Mouse (Mus musculus): Measurements from ENCODE around the gene Nsd2.

Gene Nsd2

DNA sequence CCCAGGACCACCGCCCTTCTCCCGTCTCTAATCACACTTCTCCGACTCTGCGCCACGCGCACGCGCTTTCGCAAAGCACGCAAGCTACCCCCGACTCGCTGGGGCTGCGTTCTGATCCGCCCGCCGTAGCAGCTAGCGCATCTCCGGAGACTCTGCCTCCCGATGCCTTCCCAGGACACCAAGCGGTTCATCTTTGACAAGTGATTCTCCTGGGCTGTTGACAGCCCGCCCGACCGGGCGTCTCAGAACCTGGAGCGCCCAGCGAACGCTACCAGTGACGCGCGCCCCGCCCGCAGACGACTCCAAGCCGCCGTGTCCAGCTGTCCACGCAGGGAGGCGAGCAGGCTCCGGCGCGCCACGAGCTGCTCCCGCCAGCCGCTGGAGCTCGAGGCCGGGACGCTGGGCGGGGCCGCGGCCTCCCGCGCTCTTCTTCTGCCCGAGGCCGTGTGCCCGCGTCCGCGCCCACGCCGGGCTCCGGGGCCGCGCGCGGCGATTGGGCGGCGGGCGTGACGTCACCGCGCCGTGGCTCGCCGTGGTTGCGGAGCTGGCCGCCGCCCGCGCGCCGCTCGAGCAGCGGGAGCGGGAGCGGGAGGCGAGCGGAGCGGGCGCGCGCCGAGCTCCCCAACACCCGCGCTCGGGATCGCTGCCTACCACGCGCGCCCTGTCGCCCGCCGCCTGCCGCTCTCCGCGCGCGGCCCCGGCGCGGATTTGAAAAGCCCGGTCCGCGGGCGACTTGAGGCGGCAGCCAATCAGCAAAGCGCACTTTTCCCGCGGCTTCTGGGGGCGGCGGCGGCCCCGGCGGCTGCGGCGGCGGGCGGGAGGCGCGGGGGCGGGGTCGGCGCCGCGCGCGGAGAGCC is at the start of gene Nsd2:
Gene Nsd2 (plus strand): TSS at position 850 of the 857 bp plus-strand sequence.
- DNase-seq = peak; percentile 97

DNA sequence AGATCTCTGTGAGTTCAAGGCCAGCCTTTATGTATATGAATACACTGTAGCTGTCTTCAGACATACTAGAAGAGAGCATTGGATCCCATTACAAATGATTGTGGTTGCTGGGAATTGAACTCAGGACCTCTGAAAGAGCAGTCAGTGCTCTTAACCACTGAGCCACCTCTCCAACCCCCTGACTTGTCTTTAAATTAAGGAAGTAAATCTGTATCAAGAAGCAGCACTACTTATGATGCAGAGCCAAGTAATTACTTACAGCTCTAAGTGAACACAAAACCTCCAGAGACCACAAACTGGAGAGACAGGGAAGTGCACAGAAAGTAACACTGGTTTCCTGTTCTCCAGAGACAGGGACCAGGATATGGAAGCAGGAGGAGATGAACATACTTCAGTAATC is 43.3 kb upstream of the Nsd2 start:
- DNase-seq = no peak

DNA sequence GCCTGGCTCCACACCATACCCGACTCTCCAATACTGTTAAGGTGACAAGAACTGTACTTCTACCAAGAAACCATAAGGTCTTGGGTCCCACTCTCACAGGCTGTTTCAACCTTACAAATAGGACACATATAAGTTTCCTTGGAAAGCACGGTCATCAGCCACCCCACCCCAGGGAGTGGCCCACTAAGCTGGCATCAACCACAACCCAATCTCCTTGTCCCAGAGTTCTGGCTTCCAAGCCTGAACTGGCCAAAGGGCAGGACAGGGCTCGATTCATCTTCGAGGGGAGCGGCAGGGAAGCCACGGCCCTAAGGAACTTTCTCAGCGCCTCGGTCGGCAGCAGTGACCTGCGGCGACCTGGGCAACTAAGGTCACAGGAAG is 38.6 kb upstream of the Nsd2 start:
- no peak for DNase-seq

DNA sequence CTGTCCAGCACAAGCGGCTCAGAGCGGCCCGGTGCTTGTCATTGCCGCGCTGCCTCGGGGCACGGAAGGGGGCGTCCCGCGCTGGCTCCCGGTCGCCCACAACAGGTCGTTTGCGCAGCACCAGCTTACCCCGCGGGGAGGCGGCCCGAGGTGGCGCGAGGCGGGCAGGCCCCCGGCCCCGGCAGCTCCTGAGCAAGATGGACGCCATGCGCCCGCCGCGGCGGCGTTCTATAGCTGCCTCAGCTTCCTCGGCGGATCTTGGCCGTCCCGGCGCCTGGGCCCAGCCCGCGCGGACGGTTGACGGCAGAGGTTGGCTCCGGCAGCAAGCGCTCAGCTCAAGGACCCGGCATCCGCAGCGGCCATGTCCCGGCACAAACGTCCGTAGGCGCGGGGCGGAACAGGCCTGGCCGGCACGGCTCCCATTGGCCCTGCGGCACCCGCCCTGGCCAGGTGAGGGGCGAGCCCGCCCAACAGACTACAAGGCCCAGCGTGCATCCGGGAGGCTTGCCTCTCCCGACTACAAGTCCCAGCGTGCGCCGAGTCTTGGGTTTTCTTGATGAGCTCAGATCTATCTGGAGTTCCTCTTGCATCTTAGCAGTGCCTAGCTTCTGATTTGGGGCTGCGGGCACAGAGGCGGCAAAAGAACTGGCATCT is 38.1 kb upstream of the Nsd2 start, which contains the start of gene Letm1:
Gene Letm1 (minus strand): TSS at position 473 of the 654 bp plus-strand sequence.
- peak; percentile 95 for DNase-seq

DNA sequence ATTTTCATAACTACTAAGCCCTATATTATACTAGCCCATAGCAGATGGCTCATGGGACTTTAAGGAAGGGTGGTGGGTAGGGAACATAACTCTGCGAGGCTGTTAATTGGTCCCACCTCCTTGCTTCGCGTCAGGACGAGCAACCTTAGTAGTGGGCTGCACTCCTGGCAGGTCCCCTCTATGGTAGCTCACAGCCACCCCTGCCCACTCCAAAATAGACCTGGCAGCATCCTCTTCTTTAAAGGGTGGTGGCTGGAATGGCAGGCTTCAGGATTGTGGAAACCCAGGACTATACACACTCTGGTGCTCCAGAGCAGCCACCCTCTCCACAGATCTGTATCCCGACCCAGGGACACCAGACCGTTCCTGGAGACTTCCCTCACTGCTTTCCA is 37.5 kb upstream of the Nsd2 start:
- no peak for DNase-seq

DNA sequence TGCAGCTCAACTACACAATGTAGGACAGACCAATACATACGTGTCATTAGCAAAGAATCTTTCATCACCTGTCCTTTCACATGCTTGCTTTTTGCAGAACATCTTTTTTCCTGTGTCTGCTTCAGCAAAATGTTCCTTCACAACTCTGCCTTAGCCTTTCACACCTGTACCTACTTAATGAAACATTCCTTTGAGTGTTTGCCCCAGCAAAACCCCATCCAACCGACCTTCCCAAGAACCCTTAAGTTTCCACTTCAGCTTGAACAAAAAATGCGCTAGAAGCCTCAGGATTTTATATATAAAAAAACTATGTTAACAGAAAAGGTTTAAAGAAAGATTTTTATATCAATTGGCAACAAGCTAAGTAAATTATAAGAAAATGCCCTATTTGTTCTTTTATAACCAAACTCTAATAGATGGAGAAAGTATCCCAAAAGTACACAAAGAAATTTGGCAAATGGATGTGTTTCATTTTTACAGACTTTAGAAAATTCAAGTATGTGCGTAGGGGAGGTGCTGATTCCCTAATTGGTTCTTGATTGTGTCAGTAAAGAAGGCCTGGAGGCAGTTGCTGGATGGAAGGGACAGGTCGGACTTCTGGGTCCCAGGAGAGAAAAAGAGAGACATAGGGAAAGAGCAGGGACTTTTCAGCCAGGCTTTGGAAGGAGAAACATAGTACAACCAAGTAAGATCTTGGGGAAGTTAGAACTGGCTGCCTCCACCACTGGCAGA is 28.4 kb upstream of the Nsd2 start:
- no peak for DNase-seq

DNA sequence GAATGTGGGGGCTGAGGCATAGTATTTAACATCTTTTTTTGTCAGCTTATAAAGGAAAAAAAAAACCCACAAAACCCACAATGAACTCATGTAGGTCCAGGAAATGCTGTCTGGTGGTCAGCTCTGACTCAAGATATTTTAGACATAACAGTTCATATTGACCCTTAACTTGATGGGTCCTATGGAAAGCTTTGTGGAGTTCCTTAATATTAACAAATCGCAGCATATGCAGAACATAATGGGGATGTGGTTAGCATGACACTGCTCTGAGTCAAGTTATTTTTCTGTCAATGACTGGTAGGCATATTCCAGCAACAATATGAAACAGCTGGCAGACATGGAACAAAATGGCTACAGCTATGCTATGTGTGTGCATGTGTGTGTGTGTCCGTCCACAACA is 17.2 kb upstream of the Nsd2 start:
- no peak for DNase-seq

DNA sequence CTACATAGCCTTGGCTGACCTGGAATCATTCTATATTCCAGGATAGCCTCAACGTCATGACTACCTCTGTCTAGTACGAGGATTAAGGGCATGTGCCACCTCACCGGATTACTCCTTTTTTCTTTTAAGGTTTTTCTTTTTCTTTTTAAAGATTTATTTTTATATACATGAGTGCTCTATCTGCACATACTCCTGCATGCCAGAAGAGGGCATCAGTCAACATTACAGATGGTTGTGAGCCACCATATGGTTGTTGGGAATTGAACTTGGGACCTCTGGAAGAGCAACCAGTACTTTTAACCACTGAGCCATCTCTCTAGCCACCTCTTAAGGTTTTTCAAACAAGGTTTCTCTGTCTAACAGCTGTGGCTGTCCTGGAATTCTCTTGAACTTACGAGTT is 9.0 kb upstream of the Nsd2 start:
- no peak for DNase-seq

DNA sequence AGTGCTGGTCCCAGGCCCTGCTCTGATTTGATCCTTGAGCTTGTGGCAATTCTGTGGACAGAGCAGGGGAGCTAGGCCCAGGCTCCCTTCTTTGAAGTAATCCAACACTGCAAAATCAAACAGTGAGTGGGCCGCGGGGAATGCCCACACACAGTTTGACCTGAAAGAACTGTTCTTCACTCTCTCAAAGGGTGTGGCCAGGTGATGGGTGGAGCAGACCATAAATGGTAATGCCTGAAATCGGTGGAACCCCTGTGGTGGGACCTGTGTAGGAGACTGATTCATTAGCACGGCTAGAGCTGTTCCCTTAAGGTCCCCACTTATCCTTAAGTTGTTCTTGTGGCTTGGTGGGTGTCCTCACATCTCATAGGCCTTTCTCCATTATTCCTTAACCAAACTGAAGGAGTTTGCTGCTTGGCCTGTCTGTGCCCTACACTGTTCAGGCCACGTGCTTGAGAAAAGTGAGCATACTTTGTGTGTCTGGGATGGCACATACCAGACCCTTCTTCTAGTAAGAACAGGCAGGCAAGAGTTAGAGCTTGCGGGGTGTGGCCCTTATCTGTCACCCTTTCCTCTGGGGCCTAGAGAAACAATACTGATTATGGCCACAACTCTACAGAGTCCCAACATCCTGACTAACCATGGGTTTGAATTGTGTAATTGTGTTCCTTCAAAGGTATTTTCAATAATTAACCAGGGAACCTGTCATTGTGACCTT is 4.4 kb upstream of the Nsd2 start:
- DNase-seq = no peak

DNA sequence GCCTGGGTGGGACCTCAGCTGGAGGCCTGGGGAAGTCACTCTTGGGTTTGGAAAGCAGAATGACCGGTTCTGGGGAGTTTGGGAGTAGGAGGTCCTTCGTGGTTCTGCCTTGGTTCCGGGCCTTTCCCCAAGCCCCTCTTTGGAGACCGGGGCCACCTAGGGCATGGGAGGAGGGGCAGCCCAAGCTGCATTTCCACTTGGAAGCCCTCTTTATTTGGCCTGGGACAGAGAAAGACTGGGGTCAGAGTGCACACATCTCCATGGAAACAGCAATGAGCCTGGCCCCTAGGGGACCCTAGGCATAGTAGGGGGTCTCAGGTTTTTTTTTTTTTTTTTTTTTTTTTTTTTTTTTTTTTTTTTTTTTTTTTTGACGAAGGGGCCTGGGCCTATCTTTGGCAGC is 2.4 kb upstream of the Nsd2 start:
- DNase-seq = no peak

DNA sequence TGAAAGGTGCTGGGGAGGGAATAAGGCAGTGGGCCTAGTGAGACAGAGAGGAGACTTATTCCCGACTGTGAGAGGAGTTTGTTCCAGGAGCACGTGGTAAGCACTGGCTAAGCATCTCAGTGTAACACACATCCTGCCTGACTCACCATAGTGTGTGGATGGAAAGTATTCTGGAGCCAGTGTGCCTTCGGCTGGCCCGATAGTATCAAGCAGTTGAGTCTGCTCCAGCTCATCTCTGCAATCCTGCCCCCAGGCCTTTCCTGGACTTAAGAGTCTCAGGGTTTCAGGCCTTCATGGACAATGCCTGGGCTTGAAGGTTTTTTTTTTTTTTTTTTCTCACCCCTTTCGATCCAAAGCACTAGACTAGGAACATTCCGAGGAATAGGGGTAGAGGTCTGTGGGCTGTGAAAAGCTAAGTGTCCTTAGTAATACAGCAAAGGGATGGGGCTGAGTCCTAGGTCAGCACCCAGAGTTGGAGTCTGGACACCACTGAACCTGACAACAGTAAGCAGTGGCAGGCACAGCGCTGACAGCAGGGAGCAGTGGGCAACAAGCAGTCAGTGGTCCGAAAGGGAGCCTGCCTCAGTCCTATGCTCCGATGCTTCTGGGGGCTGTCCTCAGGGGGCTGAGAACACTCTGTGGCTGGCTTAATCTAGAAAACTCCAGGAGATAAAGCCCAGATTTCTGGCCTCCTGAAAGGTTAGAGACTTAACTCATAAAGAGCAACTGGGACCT is 1.2 kb upstream of the Nsd2 start:
- peak; percentile 31 for DNase-seq

DNA sequence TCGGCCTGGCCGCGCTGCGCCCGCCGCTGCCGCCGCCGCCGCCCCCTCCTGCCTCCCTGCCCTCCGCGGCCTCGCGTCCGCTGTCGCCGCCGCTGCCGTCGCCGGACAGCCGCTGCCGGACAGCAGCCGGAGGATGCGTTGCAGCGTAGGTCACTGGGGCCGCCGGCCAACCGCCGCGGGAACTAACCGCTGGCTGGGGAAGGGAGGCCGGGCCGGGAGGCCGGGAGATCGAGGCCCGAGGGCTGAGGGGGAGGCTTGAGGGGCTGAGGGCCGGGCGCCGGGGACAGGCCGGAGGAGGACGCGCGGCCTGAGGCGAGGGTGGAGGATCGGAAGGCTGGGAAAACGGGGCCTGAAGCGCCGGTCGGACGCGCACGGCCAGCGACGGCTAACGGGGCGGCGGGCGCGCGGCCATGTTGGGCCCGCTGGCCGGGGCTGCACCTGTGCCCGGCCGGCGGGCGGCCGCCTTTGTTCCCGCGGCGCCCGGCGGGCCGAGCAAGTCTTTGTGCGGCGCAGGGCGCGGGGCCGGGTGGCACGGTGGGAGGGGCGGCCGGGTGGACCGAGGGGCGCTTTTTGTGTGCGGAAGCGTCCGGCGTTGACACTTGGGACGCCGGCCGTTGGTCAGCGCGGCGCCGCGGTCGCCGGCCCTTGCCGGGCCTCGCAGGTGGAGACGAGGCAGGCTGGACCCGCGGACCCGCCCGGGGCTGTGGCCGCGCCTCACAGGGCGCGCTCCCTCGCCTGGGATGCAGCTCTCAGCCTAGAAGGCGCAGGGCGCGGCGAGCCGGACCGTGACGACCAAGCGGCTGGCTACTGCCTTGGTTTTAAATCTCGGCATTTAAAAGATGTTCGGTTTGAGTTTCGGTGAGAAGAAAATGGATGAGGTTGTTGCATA is 452 bp downstream of the Nsd2 start:
- peak; percentile 70 for DNase-seq

DNA sequence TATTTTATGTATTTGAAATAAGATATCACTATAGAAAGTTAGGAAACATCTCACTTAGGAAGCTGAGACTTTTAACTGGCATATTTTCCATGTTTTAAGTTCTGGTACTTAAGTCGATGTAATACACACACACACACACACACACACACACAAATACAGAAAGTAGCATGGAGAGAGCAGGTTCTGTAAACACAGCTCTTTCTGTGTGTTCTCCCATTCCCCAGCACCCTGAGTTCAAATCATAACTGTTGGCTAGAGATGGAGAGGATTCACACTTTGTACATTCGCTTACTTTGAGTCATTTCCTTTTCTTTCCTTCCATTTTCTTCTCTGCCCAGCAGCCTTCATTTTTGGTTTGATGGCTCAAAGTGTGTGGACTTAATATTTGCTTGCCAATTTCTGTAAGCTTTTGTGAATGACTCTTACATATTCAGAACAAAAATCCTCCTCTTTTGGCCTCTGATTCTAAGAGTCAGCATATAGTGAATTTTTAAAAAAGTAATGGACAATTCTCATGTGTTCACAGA is 1.4 kb downstream of the Nsd2 start:
- DNase-seq = no peak

DNA sequence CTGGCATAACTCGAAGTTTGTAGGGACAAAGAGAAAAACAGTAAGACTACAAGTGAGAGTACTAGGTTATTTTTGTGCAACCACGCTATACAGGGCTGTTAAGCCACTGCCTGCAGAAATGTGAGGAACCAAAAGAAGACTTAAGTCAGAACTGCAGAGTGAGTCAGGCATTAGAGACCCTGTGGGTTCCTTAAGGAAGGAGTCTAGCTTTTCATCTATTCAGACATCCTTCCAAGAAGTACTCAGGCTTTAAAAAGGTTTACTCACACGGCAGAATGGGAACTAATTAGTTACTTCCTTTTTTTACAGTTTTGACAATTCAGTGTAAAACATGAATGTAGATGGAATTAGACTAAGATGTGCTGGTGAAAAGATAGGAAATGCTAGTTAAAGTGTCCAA is 1.9 kb downstream of the Nsd2 start:
- DNase-seq = no peak

DNA sequence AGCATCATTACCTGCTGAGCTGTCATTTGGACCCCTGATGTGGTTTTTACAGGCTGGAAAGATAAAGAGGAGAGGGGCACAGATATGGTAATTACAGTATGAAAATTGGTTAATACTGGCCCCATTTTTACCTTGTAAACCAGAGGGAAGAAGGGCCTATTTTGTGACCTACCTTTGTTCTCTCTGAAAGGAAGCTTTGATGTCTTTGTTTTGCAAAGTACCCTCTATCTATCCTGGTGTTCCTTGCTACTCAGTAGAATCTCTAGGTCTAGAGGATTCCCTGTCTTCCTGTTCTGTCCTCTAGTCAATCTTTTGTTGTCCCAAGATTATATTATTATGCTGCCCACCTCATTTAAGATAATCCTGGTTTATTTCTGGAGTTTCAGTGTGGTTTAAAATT is 5.5 kb downstream of the Nsd2 start:
- DNase-seq = no peak

DNA sequence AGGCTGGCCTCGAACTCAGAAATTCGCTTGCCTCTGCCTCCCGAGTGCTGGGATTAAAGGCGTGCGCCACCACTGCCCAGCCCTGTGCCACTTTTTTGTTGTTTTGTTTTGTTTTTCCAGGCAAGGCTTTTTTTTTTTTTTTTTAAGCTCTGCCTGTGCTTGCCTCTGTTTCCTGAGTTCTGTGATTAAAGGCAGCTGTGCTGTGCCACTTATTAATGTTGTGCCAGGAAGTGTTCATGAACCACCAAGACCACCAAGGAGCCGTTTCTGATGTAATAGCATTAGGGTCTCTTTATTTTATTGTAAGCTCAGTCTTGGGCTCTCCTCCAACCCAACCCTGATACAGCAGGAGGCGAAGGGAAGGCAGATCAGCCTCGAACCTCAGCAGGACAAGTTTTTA is 7.6 kb downstream of the Nsd2 start:
- DNase-seq = no peak

DNA sequence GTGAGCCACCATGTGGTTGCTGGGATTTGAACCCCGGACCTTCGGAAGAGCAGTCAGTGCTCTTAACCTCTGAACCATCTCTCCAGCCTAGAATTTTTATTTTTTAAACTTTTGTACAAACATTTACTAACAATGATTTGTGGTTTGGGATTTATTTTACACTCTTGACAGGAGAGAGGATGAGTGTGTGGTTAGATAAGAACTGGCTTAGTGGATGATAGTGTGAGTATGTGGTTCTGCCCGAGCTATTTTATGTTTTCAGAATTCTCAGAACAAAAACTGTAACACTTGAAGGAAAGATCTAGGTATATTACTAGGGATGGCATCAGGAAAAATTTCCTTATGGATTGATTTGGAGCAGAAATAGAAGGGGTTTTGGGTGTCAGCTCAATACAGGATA is 9.4 kb downstream of the Nsd2 start:
- DNase-seq = no peak

DNA sequence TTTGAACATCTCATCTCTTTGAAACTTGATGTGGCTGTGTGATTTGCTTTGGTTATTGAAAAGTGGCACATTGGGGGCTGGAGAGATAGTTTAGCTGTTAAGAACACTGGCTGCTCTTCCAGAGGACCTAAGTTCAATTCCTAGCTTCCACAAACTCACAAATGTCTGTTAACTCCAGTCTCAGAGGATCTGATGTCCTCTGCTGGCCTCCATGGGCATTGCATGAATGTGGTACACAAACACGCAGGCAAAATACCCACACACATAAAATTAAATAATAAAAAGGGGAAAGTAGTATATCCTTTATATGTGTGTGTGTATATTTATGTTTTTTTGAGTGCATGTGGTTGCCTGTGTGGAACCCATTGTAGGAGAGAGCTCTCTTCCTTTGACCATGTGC is 10.3 kb downstream of the Nsd2 start:
- DNase-seq = peak; percentile 40

DNA sequence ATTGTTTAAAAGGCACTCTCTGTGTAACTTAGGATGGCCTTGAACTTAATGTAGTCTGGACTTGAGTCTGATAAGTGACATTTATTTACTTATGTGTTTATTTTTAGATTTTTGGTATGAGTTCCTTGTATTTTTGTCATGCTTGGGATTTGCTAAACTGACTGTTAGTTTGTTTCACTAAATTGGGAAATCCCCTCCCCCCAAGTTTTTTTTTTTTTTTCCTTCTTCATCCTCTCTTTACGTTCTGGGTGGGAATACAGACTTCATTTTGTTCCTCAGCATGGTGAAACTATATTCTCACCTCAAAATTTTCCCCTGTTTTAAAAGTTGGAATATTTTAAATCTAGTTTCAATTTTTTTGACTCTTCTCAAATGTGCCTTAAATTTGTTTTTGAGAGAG is 20.8 kb downstream of the Nsd2 start:
- no peak for DNase-seq

DNA sequence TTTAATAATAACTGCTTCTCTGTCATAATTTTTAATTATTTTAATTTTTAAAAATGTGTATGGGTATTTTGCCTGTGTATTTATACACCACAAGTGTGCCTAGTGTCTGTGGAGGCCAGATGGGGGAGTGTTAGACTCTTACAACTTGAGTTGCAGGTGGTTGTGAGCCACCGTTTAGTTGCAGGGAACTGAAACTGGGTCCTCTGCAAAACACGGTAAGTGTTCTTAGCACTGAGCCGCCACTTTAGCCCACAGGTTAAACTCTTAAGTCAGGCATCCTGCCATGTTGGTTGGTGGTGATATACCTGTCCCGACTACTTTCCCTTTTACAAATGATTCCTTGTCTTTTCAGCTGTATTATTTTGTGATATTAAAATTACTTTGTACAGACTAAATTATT is 22.0 kb downstream of the Nsd2 start:
- DNase-seq = no peak

DNA sequence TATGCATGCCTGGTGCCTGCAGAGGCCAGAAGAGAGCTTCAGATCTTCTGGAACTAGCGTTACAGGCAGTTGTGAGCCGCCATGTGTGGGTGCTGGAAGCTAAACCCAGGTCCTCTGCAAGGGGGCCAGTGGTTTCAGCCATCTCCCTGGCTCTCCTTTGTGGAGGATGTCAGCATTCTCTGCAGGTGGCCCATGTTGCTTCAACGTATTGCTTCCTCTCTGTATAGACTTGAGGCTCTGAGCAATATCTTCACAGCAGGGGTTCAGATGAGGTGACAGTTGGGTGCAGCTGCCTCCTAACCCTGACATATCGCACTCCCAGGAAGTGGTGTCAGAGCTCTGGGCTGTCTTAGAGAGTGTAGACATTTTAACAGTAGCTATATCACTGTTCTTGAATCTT is 30.9 kb downstream of the Nsd2 start:
- DNase-seq = no peak
